Mouse (Mus musculus): ENCODE measurements around the gene Cps1.

- no peak for TF ChIP-seq GATA1 (IDR thresholded peaks at IDR 0.05; ENCODE audit: borderline replicate concordance, low read length)
- TF ChIP-seq FLI1 (IDR thresholded peaks at IDR 0.05; ENCODE audit: low read length): no peak
Observed at GRCm38 (mm10) chr1:67125433-67125832, 2.6 kb downstream of the Cps1 start.
